Mouse (Mus musculus): Measurements from ENCODE around the gene Fem1a. TPM values are rescaled to one million over a fixed set of nuclear protein-coding genes. Genes with fewer than 3 reads are reported as not detected.
A peak's percentile ranks its signal among the peaks of the same experiment; 100 is the strongest.
"Not testable (repeated sequence)": the region's sequence is repeated elsewhere in the genome, so short reads cannot be mapped to it uniquely, and the experiment has no call there.

Fem1a gene
- polyA plus RNA-seq, 1 experiment: 43.6 TPM

DNA sequence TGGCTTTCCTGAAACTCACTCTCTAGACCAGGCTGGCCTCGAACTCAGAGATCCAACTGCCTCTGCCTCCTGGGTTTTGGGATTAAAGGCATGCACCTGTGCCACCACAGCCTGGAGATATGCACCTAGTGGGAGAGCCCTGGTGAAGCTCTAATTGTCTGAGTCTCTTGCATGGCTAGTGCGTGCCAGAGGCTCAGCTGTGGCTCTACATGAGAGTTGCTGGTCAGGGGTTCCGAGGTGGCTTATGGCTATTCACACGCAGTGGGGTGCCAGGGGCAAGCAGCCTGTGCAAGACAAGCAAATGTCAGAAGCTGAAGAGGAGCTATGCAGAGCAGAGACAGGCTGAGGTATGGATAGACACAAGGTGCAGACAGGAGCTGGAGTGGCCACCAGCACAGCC lies 1.9 kb upstream of the Fem1a start:
- Histone ChIP-seq H3ac (ENCODE audit: control insufficient read depth, insufficient read length) (no peak overlapping the region), H3K27me3 (ENCODE audit: control insufficient read depth, insufficient read depth, insufficient read length) (peaks cover 4% of the 10 kb centered on the region), H3K4me3 (no peak overlapping the region), H3K79me2 (ENCODE audit: control insufficient read depth, insufficient read depth) (peaks cover 23% of the 10 kb centered on the region), H3K36me3 (ENCODE audit: control insufficient read depth, insufficient read depth) (no peaks in the 10 kb centered on the region), H3K4me2 (ENCODE audit: low read depth) (no peak overlapping the region)
- TF ChIP-seq MAX (IDR thresholded peaks at IDR 0.05; ENCODE audit: low read depth) (no peak), MYOG (IDR thresholded peaks at IDR 0.05; ENCODE audit: control insufficient read depth in 1 of 3, insufficient read depth in 1 of 3, insufficient read length in 2 of 3, low read depth in 2 of 3) (no peak), MYOD1 (IDR thresholded peaks at IDR 0.05; ENCODE audit: control insufficient read depth in 1 of 3, insufficient read length in 2 of 3, low read depth in 2 of 3) (no peak), USF1 (IDR thresholded peaks at IDR 0.05; ENCODE audit: low read depth) (no peak), POLR2AphosphoS2 (IDR thresholded peaks at IDR 0.05; ENCODE audit: insufficient read length, low read depth) (no peak)

GRCm38 (mm10) chr17:56255429-56255828 lies 1.2 kb upstream of the Fem1a start:
- H3K27me3 ChIP-seq (ENCODE audit: control insufficient read depth, insufficient read depth, insufficient read length): no peaks in the 10 kb centered on the region
- H3ac ChIP-seq (ENCODE audit: control insufficient read depth, insufficient read length): no peak overlapping the region
- peak overlapping the region; percentile 50 for H3K4me3 ChIP-seq
- H3K36me3 ChIP-seq (ENCODE audit: control insufficient read depth, insufficient read depth): peaks cover 4% of the 10 kb centered on the region
- no peak for TF ChIP-seq CEBPB (IDR thresholded peaks at IDR 0.05; ENCODE audit: insufficient read depth, poor library complexity, severe bottlenecking)
- no peak for TF ChIP-seq POLR2AphosphoS2 (IDR thresholded peaks at IDR 0.05; ENCODE audit: insufficient read length, low read depth)
- no peak for TF ChIP-seq TCF3 (IDR thresholded peaks at IDR 0.05; ENCODE audit: insufficient read length, low read depth)
- TF ChIP-seq TCF12 (IDR thresholded peaks at IDR 0.05; ENCODE audit: insufficient read depth, poor library complexity, severe bottlenecking): no peak
- no peak for TF ChIP-seq MAX (IDR thresholded peaks at IDR 0.05; ENCODE audit: low read depth)
- TF ChIP-seq MYOG (IDR thresholded peaks at IDR 0.05; ENCODE audit: control insufficient read depth in 1 of 3, insufficient read depth in 1 of 3, insufficient read length in 2 of 3, low read depth in 2 of 3): no peak
- TF ChIP-seq SRF (IDR thresholded peaks at IDR 0.05; ENCODE audit: control insufficient read depth, insufficient read length, low read depth): no peak
- no peak for TF ChIP-seq MYOD1 (IDR thresholded peaks at IDR 0.05; ENCODE audit: control insufficient read depth in 1 of 3, insufficient read length in 2 of 3, low read depth in 2 of 3)
- no peak for TF ChIP-seq E2F4 (IDR thresholded peaks at IDR 0.05; ENCODE audit: insufficient read depth)
- no peak for TF ChIP-seq USF1 (IDR thresholded peaks at IDR 0.05; ENCODE audit: low read depth)
- H3K4me2 ChIP-seq (ENCODE audit: low read depth): peak overlapping the region; percentile 64
- H3K79me2 ChIP-seq (ENCODE audit: control insufficient read depth, insufficient read depth): peaks cover 31% of the 10 kb centered on the region

DNA sequence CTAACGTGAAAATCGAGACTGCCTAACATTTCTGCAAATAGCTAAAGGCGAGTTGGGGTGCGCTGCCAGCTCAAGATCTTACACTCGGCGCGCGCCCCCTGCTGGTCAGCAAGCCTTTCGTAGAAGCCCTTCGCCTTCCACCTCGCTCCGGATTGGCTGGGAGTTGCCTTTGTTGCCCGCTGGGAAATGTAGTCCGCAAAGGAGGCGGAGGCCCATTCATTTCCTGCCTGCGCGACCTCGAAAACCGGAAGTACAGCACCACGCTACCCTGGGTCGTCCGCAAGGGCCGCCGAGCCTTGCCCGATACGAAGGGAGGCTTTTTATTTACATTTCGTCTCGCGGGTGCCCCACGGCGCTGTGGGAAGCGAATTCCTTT lies 759 bp upstream of the Fem1a start:
- TF ChIP-seq POLR2AphosphoS2 (IDR thresholded peaks at IDR 0.05; ENCODE audit: insufficient read length, low read depth) (peak; percentile 42), POLR2A (IDR thresholded peaks at IDR 0.05; ENCODE audit: insufficient read length, low read depth) (peak; percentile 65), TCF3 (IDR thresholded peaks at IDR 0.05; ENCODE audit: insufficient read length, low read depth) (no peak), SRF (IDR thresholded peaks at IDR 0.05; ENCODE audit: control insufficient read depth, insufficient read length, low read depth) (peak; percentile 44)
- H3K4me2 ChIP-seq (ENCODE audit: low read depth): peak overlapping the region; percentile 98
- peaks cover 35% of the 10 kb centered on the region for H3K79me2 ChIP-seq (ENCODE audit: control insufficient read depth, insufficient read depth)
- no peak overlapping the region for H3ac ChIP-seq (ENCODE audit: control insufficient read depth, insufficient read length)
- peak overlapping the region; percentile 50 for H3K4me3 ChIP-seq
- no peaks in the 10 kb centered on the region for H3K27me3 ChIP-seq (ENCODE audit: control insufficient read depth, insufficient read depth, insufficient read length)
- peaks cover 7% of the 10 kb centered on the region for H3K36me3 ChIP-seq (ENCODE audit: control insufficient read depth, insufficient read depth)

DNA sequence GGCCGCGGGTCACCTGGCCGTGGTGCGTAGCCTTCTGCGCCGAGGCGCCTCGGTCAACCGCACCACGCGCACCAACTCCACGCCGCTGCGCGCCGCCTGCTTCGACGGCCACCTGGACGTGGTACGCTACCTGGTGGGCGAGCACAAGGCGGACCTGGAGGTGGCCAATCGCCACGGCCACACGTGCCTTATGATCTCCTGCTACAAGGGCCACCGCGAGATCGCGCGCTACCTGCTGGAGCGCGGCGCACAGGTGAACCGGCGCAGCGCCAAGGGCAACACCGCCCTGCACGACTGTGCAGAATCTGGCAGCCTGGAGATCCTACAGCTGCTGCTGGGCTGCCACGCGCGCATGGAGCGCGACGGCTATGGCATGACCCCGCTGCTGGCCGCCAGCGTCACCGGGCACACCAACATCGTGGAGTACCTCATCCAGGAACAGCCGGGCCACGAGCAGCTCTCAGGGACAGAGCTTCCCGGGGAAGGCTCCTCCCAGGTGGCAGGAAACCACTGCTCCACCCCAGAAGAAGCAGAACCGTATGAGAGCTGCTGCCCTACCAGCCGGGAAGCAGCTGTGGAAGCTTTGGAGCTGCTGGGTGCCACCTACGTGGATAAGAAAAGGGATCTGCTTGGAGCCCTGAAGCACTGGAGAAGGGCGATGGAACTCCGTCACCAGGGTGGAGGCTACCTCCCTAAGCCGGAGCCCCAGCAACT lies 728 bp downstream of the Fem1a start:
- H3ac ChIP-seq (ENCODE audit: control insufficient read depth, insufficient read length): peak overlapping the region; percentile 80

DNA sequence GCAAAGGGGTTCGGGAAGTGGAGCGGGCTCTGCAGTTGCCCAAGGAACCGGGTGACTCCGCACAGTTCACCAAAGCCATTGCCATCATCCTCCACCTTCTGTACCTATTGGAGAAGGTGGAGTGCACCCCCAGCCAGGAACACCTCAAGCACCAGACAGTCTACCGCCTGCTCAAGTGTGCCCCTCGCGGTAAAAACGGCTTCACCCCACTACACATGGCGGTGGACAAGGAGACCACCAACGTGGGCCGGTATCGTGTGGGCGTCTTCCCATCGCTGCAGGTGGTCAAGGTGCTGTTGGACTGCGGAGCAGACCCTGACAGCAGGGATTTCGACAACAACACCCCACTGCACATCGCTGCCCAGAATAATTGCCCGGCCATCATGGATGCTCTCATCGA lies 1.7 kb downstream of the Fem1a start:
- H3K27me3 ChIP-seq (ENCODE audit: control insufficient read depth, insufficient read depth, insufficient read length); H3K36me3 ChIP-seq (ENCODE audit: control insufficient read depth, insufficient read depth); H3ac ChIP-seq (ENCODE audit: control insufficient read depth, insufficient read length): not testable (repeated sequence)
- H3K79me2 ChIP-seq (ENCODE audit: control insufficient read depth, insufficient read depth): peaks cover 40% of the 10 kb centered on the region
- peak overlapping the region; percentile 77 for H3K4me2 ChIP-seq (ENCODE audit: low read depth)
- H3K4me3 ChIP-seq: peak overlapping the region; percentile 50

More for the DNA sequence above, 728 bp downstream of the Fem1a start:
- TF ChIP-seq MYOD1 (IDR thresholded peaks at IDR 0.05; ENCODE audit: control insufficient read depth in 1 of 3, insufficient read length in 2 of 3, low read depth in 2 of 3): peak in 1 of 3 experiments; percentile 7
- TF ChIP-seq MAX (IDR thresholded peaks at IDR 0.05; ENCODE audit: low read depth): no peak
- no peak for TF ChIP-seq USF1 (IDR thresholded peaks at IDR 0.05; ENCODE audit: low read depth)
- TF ChIP-seq E2F4 (IDR thresholded peaks at IDR 0.05; ENCODE audit: insufficient read depth): no peak
- no peak for TF ChIP-seq POLR2AphosphoS2 (IDR thresholded peaks at IDR 0.05; ENCODE audit: insufficient read length, low read depth)
- no peak for TF ChIP-seq CEBPB (IDR thresholded peaks at IDR 0.05; ENCODE audit: insufficient read depth, poor library complexity, severe bottlenecking)
- no peak for TF ChIP-seq TCF12 (IDR thresholded peaks at IDR 0.05; ENCODE audit: insufficient read depth, poor library complexity, severe bottlenecking)
- TF ChIP-seq MYOG (IDR thresholded peaks at IDR 0.05; ENCODE audit: control insufficient read depth in 1 of 3, insufficient read depth in 1 of 3, insufficient read length in 2 of 3, low read depth in 2 of 3): peak in 1 of 3 experiments; percentile 26
- TF ChIP-seq REST (IDR thresholded peaks at IDR 0.05; ENCODE audit: insufficient read depth, insufficient read length): no peak
- no peak for TF ChIP-seq TCF3 (IDR thresholded peaks at IDR 0.05; ENCODE audit: insufficient read length, low read depth)
- no peak for TF ChIP-seq SRF (IDR thresholded peaks at IDR 0.05; ENCODE audit: control insufficient read depth, insufficient read length, low read depth)
- TF ChIP-seq POLR2A (IDR thresholded peaks at IDR 0.05; ENCODE audit: insufficient read length, low read depth): peak; percentile 4
- Histone ChIP-seq H3K36me3 (ENCODE audit: control insufficient read depth, insufficient read depth) (peaks cover 7% of the 10 kb centered on the region), H3K4me3 (peak overlapping the region; percentile 50), H3K4me2 (ENCODE audit: low read depth) (peak overlapping the region; percentile 77), H3K27me3 (ENCODE audit: control insufficient read depth, insufficient read depth, insufficient read length) (no peaks in the 10 kb centered on the region), H3K79me2 (ENCODE audit: control insufficient read depth, insufficient read depth) (peaks cover 40% of the 10 kb centered on the region)

DNA sequence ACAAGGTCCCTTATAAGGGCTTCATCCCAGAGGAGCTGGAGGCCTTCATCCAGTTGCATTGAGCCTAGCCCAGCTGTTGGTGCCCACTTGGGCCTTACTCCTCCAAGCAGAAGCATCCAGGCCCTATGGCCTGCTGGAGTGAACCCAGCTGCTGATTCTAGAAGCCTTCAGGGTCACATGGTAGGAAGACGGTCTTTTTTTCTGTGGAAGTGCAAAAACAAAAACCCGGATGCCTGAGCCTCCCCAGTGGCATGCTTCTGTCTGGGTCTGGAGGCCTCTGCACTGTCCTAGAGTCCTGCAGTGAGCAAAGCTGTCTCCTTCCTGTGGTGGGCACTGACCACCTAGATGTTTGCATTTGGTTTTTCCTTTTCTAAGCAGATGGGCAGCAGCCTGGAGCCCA lies 2.2 kb downstream of the Fem1a start:
- Histone ChIP-seq H3K79me2 (ENCODE audit: control insufficient read depth, insufficient read depth) (peaks cover 40% of the 10 kb centered on the region), H3K4me2 (ENCODE audit: low read depth) (peak overlapping the region; percentile 77), H3K4me3 (peak overlapping the region; percentile 50)
- not testable (repeated sequence) for H3K36me3 ChIP-seq (ENCODE audit: control insufficient read depth, insufficient read depth); H3ac ChIP-seq (ENCODE audit: control insufficient read depth, insufficient read length); H3K27me3 ChIP-seq (ENCODE audit: control insufficient read depth, insufficient read depth, insufficient read length)
